Mouse (Mus musculus): ENCODE measurements around the gene Fzd9. TPM values are rescaled to one million over a fixed set of nuclear protein-coding genes. Genes with fewer than 3 reads are reported as not detected.

Gene Fzd9
- polyA plus RNA-seq, 1 experiment from 2014 or later: 21.6 TPM

DNA sequence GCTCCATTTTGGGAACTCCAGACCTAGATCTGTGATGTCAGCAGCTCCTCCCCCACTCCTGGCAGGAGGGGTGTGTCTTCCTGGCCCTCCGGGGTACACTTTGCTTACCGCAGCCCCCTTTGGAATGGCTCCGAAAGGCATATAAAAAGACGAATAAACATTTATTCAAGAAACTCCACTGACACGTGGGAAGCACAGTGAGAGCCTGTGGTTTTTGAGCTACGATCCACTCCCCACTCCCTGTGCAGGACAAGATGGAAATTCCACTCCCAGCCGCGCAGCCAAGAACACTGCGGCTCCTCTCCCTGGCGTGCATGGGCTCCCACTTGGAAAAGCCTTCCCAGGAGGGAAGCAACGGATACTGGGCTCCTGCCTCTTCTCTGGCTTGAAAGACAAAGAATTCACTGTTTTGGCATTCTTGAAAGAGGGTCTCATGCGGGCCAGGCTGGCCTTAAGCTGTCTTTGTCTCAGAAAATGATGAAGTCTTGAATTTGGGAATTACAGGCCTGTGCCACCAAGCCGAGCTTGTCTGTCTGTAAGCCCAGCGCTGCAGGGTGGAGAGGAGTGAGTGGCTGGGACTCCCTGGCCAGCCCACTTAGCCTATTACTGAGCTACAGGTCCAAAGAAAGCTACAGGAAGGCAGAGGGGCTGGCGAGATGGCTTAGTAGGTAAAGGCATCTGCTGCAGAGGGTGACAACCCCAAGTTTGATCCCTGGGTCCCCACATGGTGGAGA lies 23.8 kb upstream of the Fzd9 start:
- H3K4me3 ChIP-seq (ENCODE audit: low read depth, low read length): peak overlapping the region; percentile 17; the same call in 1 of the 2 replicates
- peak overlapping the region; percentile 44 for H3K4me2 ChIP-seq (ENCODE audit: low read depth, low read length)
- no peaks in the 10 kb centered on the region for H3K36me3 ChIP-seq (ENCODE audit: control insufficient read depth, insufficient read depth, low read length)
- WGBS: 13% methylated on average over 15 of the region's 15 CpGs
- H3K27ac ChIP-seq (replicated peaks; ENCODE audit: low read depth, low read length): peak overlapping the region; percentile 94
- H3K27me3 ChIP-seq (replicated peaks; ENCODE audit: control insufficient read depth, insufficient read depth, low read length): no peaks in the 10 kb centered on the region
- peak overlapping the region; percentile 48 for H3K9ac ChIP-seq (ENCODE audit: low read depth, low read length)
- no peaks in the 10 kb centered on the region for H3K9me3 ChIP-seq (ENCODE audit: control insufficient read depth, low read length)
- H3K4me1 ChIP-seq (ENCODE audit: control insufficient read depth, insufficient read depth, low read length): peaks cover 21% of the 10 kb centered on the region
- ATAC-seq (ENCODE audit: low read depth): peak; percentile 80
- DNase-seq (ENCODE audit: low spot score): peak; percentile 90

DNA sequence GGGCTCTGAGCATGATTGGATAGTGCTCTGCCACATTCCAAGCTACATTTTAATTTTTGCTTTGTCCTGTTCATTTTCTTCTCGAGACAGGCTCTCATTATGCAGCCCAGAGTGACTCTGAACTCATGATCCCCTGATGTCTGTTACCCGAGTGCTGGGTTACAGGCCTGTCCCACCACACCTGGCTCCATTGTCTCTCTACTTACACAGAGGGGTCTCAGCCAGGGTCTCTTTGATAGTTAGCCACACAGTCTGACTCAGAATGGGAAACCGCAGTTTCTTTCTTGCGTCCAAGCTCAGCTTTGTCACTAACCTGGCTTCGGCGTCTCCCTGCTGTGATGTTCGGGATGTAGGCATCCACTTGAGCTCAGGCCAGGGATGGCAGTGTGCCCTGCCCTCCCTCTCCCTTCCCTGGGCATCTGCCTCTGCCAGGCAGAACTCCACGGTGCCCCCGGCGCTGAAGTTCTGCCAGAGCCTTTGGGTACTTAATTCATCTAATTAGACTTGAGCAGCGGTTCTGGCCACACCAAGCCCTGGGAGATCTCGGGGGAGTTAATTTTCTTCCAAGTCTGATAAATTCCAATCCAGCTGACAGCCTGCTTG lies 20.6 kb upstream of the Fzd9 start:
- Histone ChIP-seq H3K4me2 (ENCODE audit: low read depth, low read length) (no peak overlapping the region), H3K9me3 (ENCODE audit: control insufficient read depth, low read length) (no peaks in the 10 kb centered on the region), H3K36me3 (ENCODE audit: control insufficient read depth, insufficient read depth, low read length) (no peaks in the 10 kb centered on the region), H3K9ac (ENCODE audit: low read depth, low read length) (no peak overlapping the region), H3K4me3 (ENCODE audit: low read depth, low read length) (no peak overlapping the region), H3K4me1 (ENCODE audit: control insufficient read depth, insufficient read depth, low read length) (peaks cover 21% of the 10 kb centered on the region), H3K27me3 (replicated peaks; ENCODE audit: control insufficient read depth, insufficient read depth, low read length) (no peaks in the 10 kb centered on the region), H3K27ac (replicated peaks; ENCODE audit: low read depth, low read length) (no peak overlapping the region; the same call in 1 of the 2 replicates)
- ATAC-seq (ENCODE audit: low read depth): no peak
- no peak for DNase-seq (ENCODE audit: low spot score)
- WGBS: 57% methylated on average over 12 of the region's 12 CpGs

- Histone ChIP-seq H3K4me3 (ENCODE audit: low read depth, low read length) (no peak overlapping the region), H3K9me3 (ENCODE audit: control insufficient read depth, low read length) (no peaks in the 10 kb centered on the region), H3K4me1 (ENCODE audit: control insufficient read depth, insufficient read depth, low read length) (peaks cover 14% of the 10 kb centered on the region), H3K27me3 (replicated peaks; ENCODE audit: control insufficient read depth, insufficient read depth, low read length) (no peaks in the 10 kb centered on the region), H3K36me3 (ENCODE audit: control insufficient read depth, insufficient read depth, low read length) (no peaks in the 10 kb centered on the region), H3K27ac (replicated peaks; ENCODE audit: low read depth, low read length) (no peak overlapping the region), H3K4me2 (ENCODE audit: low read depth, low read length) (no peak overlapping the region), H3K9ac (ENCODE audit: low read depth, low read length) (no peak overlapping the region)
- ATAC-seq (ENCODE audit: low read depth) (no peak), DNase-seq (ENCODE audit: low spot score) (no peak)
- WGBS: 78% methylated on average over 4 of the region's 4 CpGs
Measured at GRCm38 (mm10) chr5:135270361-135270760, 19.3 kb upstream of the Fzd9 start.

DNA sequence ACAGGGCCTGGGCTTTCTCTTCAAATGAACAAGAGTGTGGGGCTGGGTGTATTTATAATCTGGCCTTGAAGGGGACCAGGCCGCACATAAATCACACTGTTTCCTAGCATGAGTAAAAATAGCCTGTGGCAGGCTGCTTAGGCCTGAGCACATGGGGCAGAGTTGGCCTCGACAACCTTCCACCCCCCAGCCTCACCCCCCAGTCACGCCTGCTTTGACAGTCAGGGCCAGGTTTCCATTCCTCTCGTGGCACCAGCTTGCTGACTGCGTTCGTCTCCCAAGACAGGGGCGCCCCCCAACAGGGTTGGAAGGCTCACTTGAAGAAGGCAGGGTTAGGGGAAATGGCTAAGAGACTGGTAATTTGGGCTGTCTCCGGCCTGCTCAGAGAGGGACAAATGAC lies 18.4 kb upstream of the Fzd9 start:
- H3K36me3 ChIP-seq (ENCODE audit: control insufficient read depth, insufficient read depth, low read length): no peaks in the 10 kb centered on the region

DNA sequence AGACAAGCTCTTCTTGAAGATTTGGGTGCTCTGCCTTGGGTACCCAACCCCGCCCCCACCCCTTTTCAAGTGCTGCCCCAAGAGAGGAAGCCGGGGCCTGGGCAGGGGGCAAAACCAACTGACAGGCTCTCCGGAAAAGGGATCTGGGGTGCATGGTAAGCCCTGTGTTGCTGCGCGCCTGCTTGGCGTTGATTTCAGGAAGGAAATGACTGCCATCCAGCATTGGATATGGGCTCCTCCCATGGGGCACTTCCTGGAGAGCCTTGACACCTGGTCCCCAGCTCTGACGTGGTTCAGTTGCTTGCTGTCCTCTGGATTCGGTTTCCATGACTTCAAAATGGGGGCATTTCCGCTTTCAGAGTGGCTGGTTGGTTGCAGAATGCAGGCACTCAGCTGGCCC lies 13.5 kb upstream of the Fzd9 start:
- peak; percentile 77 for DNase-seq (ENCODE audit: low spot score)
- Histone ChIP-seq H3K27me3 (replicated peaks; ENCODE audit: control insufficient read depth, insufficient read depth, low read length) (no peaks in the 10 kb centered on the region), H3K4me3 (ENCODE audit: low read depth, low read length) (0 out of 2 replicates have a peak overlapping the region, but pooled peaks have one; percentile 8), H3K27ac (replicated peaks; ENCODE audit: low read depth, low read length) (peak overlapping the region; percentile 86), H3K36me3 (ENCODE audit: control insufficient read depth, insufficient read depth, low read length) (no peaks in the 10 kb centered on the region), H3K9me3 (ENCODE audit: control insufficient read depth, low read length) (no peaks in the 10 kb centered on the region), H3K4me1 (ENCODE audit: control insufficient read depth, insufficient read depth, low read length) (peaks cover 17% of the 10 kb centered on the region), H3K9ac (ENCODE audit: low read depth, low read length) (peak overlapping the region; percentile 40; the same call in 1 of the 2 replicates), H3K4me2 (ENCODE audit: low read depth, low read length) (peak overlapping the region; percentile 46)
- WGBS: 14% methylated on average over 9 of the region's 9 CpGs
- peak; percentile 71 for ATAC-seq (ENCODE audit: low read depth)

More for the DNA sequence above, 18.4 kb upstream of the Fzd9 start:
- no peak overlapping the region for H3K27ac ChIP-seq (replicated peaks; ENCODE audit: low read depth, low read length)
- H3K27me3 ChIP-seq (replicated peaks; ENCODE audit: control insufficient read depth, insufficient read depth, low read length): no peaks in the 10 kb centered on the region
- 72% methylated on average over 8 of the region's 8 CpGs for WGBS
- DNase-seq (ENCODE audit: low spot score) (no peak), ATAC-seq (ENCODE audit: low read depth) (no peak)
- H3K9me3 ChIP-seq (ENCODE audit: control insufficient read depth, low read length): no peaks in the 10 kb centered on the region
- no peak overlapping the region for H3K9ac ChIP-seq (ENCODE audit: low read depth, low read length)
- H3K4me2 ChIP-seq (ENCODE audit: low read depth, low read length): no peak overlapping the region
- H3K4me1 ChIP-seq (ENCODE audit: control insufficient read depth, insufficient read depth, low read length): peaks cover 12% of the 10 kb centered on the region
- H3K4me3 ChIP-seq (ENCODE audit: low read depth, low read length): no peak overlapping the region

GRCm38 (mm10) chr5:135263866-135264503 lies 13.0 kb upstream of the Fzd9 start:
- H3K9ac ChIP-seq (ENCODE audit: low read depth, low read length): peak overlapping the region; percentile 40
- peak; percentile 86 for DNase-seq (ENCODE audit: low spot score)
- no peaks in the 10 kb centered on the region for H3K27me3 ChIP-seq (replicated peaks; ENCODE audit: control insufficient read depth, insufficient read depth, low read length)
- H3K36me3 ChIP-seq (ENCODE audit: control insufficient read depth, insufficient read depth, low read length): no peaks in the 10 kb centered on the region
- peak overlapping the region; percentile 86 for H3K27ac ChIP-seq (replicated peaks; ENCODE audit: low read depth, low read length)
- peaks cover 17% of the 10 kb centered on the region for H3K4me1 ChIP-seq (ENCODE audit: control insufficient read depth, insufficient read depth, low read length)
- WGBS: 10% methylated on average over 17 of the region's 17 CpGs
- peak overlapping the region; percentile 46 for H3K4me2 ChIP-seq (ENCODE audit: low read depth, low read length)
- no peaks in the 10 kb centered on the region for H3K9me3 ChIP-seq (ENCODE audit: control insufficient read depth, low read length)
- H3K4me3 ChIP-seq (ENCODE audit: low read depth, low read length): peak overlapping the region; percentile 8; the same call in 1 of the 2 replicates
- peak; percentile 94 for ATAC-seq (ENCODE audit: low read depth)

DNA sequence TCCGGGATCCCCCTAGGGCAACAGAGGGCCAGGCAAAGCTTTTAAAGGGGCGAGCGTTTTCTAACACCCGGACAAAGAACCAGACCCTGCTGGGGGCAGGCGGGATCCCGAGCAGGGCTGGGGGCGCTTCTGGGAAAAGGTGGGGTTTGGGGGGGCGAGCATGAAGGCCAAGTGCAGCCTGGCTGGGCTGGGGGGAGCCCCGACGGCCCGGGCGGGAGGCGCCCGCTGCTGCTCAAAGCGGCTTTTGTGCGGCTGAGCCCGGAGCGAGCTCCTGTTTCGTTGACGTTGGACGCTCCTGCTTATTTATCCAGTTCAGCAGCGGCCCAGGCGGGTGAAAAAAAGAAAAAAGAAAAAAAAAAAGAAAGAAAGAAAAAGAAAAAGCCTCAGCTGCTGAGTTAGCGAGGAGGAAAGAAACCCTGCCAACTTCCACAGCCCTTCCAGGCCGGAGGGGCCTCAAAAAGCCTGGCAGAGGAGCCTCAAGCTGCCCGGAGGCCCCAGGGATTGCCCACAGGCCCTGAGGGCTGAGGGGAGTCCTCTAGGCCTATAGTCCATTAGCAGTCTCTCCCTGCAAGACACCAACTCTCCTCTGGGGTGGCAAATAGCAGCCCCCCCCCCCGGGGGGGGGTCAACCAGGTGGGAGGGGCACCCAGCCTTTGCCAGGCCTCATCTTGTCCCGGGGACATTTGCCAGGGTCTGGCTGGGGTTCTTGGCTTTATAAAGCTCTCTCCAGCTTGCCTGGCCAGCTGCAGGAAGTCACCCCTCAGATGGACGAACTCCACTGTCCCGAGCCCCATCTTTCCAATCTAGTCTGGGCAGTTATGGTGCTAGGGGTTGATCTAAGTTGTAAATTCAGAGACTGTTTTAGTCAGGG lies 7.5 kb upstream of the Fzd9 start:
- Histone ChIP-seq H3K27ac (replicated peaks; ENCODE audit: low read depth, low read length) (peak overlapping the region; percentile 92), H3K9me3 (ENCODE audit: control insufficient read depth, low read length) (0 out of 2 replicates have a peak, but pooled peaks cover 3% of the 10 kb centered on the region), H3K36me3 (ENCODE audit: control insufficient read depth, insufficient read depth, low read length) (no peaks in the 10 kb centered on the region), H3K27me3 (replicated peaks; ENCODE audit: control insufficient read depth, insufficient read depth, low read length) (no peaks in the 10 kb centered on the region), H3K4me2 (ENCODE audit: low read depth, low read length) (peak overlapping the region; percentile 54), H3K4me1 (ENCODE audit: control insufficient read depth, insufficient read depth, low read length) (peaks cover 16% of the 10 kb centered on the region), H3K9ac (ENCODE audit: low read depth, low read length) (peak overlapping the region; percentile 62), H3K4me3 (ENCODE audit: low read depth, low read length) (peak overlapping the region; percentile 29)
- ATAC-seq (ENCODE audit: low read depth): peak; percentile 67
- peak; percentile 90 for DNase-seq (ENCODE audit: low spot score)
- WGBS: 15% methylated on average over 27 of the region's 30 CpGs

DNA sequence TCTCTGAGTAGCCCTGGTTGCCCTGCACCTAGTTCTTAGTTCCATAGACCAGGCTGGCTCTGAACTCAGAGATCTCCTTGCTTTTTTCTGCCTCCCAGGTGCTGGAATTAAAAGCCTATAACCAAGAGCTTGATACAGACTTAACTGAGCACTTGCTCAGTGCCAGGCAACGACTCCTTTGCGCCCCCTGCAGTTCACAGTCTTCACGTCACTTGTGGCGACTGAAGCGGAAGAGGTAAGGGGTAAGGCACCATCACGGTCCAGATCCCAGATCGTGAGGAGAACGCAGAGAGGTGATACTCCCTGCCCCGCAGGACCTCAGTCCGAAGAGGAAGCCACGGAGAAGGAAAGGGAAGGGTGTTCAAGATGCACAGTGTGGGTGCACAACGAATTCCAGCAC lies 6.5 kb upstream of the Fzd9 start:
- Histone ChIP-seq H3K4me1 (ENCODE audit: control insufficient read depth, insufficient read depth, low read length) (peaks cover 16% of the 10 kb centered on the region), H3K4me2 (ENCODE audit: low read depth, low read length) (0 out of 2 replicates have a peak overlapping the region, but pooled peaks have one; percentile 54), H3K9me3 (ENCODE audit: control insufficient read depth, low read length) (0 out of 2 replicates have a peak, but pooled peaks cover 3% of the 10 kb centered on the region), H3K9ac (ENCODE audit: low read depth, low read length) (no peak overlapping the region), H3K27me3 (replicated peaks; ENCODE audit: control insufficient read depth, insufficient read depth, low read length) (no peaks in the 10 kb centered on the region), H3K4me3 (ENCODE audit: low read depth, low read length) (no peak overlapping the region), H3K36me3 (ENCODE audit: control insufficient read depth, insufficient read depth, low read length) (no peaks in the 10 kb centered on the region), H3K27ac (replicated peaks; ENCODE audit: low read depth, low read length) (peak overlapping the region; percentile 92)
- ATAC-seq (ENCODE audit: low read depth) (no peak), DNase-seq (ENCODE audit: low spot score) (no peak)
- 79% methylated on average over 12 of the region's 12 CpGs for WGBS

Measured in embryonic facial prominence, embryonic 14.5 days (tissue).